Mouse (Mus musculus) urinary bladder, postnatal 14 days (tissue): ENCODE measurements around the gene Tnfaip8l2.
"Not testable (repeated sequence)": the region's sequence is repeated elsewhere in the genome, so short reads cannot be mapped to it uniquely, and the experiment has no call there.

Source experiments
- DNase-seq: peaks from one replicate; pipeline ENCODE4 v3.0.0; 2021; ENCODE audit warnings: low spot score

Gene Tnfaip8l2

GRCm38 (mm10) chr3:95159987-95160963, 18.1 kb upstream of the Tnfaip8l2 start, which contains the start of gene Sema6c:
Sema6c (plus strand) TSS chr3:95160457.
- peak; percentile 88 for DNase-seq

- DNase-seq: no peak
Observed at GRCm38 (mm10) chr3:95159511-95159986, 17.4 kb upstream of the Tnfaip8l2 start.

- no peak for DNase-seq
Observed at GRCm38 (mm10) chr3:95153874-95154273, 11.7 kb upstream of the Tnfaip8l2 start.

GRCm38 (mm10) chr3:95147924-95148323, 5.8 kb upstream of the Tnfaip8l2 start:
- DNase-seq: no peak

- peak; percentile 86 for DNase-seq
Observed at GRCm38 (mm10) chr3:95142617-95143011, 454 bp upstream of the Tnfaip8l2 start.

GRCm38 (mm10) chr3:95141474-95141873, 686 bp downstream of the Tnfaip8l2 start:
- no peak for DNase-seq

- DNase-seq: no peak
Observed at GRCm38 (mm10) chr3:95140795-95141194, 1.4 kb downstream of the Tnfaip8l2 start.

- DNase-seq: no peak
Observed at GRCm38 (mm10) chr3:95140289-95140595, 1.9 kb downstream of the Tnfaip8l2 start.

GRCm38 (mm10) chr3:95139586-95140288, 2.4 kb downstream of the Tnfaip8l2 start:
- no peak for DNase-seq

- no peak for DNase-seq
Observed at GRCm38 (mm10) chr3:95136336-95136735, 5.8 kb downstream of the Tnfaip8l2 start.

- no peak for DNase-seq
Observed at GRCm38 (mm10) chr3:95135433-95136052, 6.6 kb downstream of the Tnfaip8l2 start.

GRCm38 (mm10) chr3:95135023-95135422, 7.1 kb downstream of the Tnfaip8l2 start:
- DNase-seq: peak; percentile 74

GRCm38 (mm10) chr3:95134133-95134532, 8.0 kb downstream of the Tnfaip8l2 start:
- not testable (repeated sequence) for DNase-seq

- DNase-seq: peak; percentile 90
Observed at GRCm38 (mm10) chr3:95133680-95134101, 8.5 kb downstream of the Tnfaip8l2 start, which contains the start of the genes Scnm1 and Lysmd1. Scnm1 (minus strand) TSS chr3:95134011. Lysmd1 (plus strand) TSS chr3:95134088.

GRCm38 (mm10) chr3:95133176-95133575, 9.0 kb downstream of the Tnfaip8l2 start:
- DNase-seq: no peak

- not testable (repeated sequence) for DNase-seq
Observed at GRCm38 (mm10) chr3:95132389-95132788, 9.8 kb downstream of the Tnfaip8l2 start.

- DNase-seq: no peak
Observed at GRCm38 (mm10) chr3:95130081-95130480, 12.1 kb downstream of the Tnfaip8l2 start.

- DNase-seq: no peak
Observed at GRCm38 (mm10) chr3:95129226-95129651, 12.9 kb downstream of the Tnfaip8l2 start.

- DNase-seq: no peak
Observed at GRCm38 (mm10) chr3:95124972-95125371, 17.2 kb downstream of the Tnfaip8l2 start.

GRCm38 (mm10) chr3:95124246-95124645, 17.9 kb downstream of the Tnfaip8l2 start, which contains the start of gene Tmod4:
Tmod4 (plus strand) TSS chr3:95124476.
- no peak for DNase-seq

GRCm38 (mm10) chr3:95121580-95121979, 20.6 kb downstream of the Tnfaip8l2 start:
- no peak for DNase-seq

- no peak for DNase-seq
Observed at GRCm38 (mm10) chr3:95117751-95118150, 24.4 kb downstream of the Tnfaip8l2 start.
